Mouse (Mus musculus): ENCODE results near the gene 4931417E11Rik. TPM values are rescaled to one million over a fixed set of nuclear protein-coding genes. Genes with fewer than 3 reads are reported as not detected.

The 4931417E11Rik gene
- polyA plus RNA-seq (2015; fragmentation: Nextera tagmentation; extraction: Ambion mirVana): not detected in 2 replicates

- no peaks in the 10 kb centered on the region for H3K36me3 ChIP-seq
- no peaks in the 10 kb centered on the region for H3K4me1 ChIP-seq (replicated peaks)
These were observed at the start of gene 4931417E11Rik for GRCm38 (mm10) chr6:73469567-73469966. Gene 4931417E11Rik, minus strand, starts transcription at chr6:73469667.

GRCm38 (mm10) chr6:73517818-73518396 is 48.4 kb upstream of the 4931417E11Rik start:
- H3K27me3 ChIP-seq: no peaks in the 10 kb centered on the region
- DNase-seq (peak; percentile 9), ATAC-seq (ENCODE audit: low read depth) (no peak)
- WGBS (ENCODE audit: insufficient replicate concordance): 23% methylated on average over 14 of the region's 14 CpGs
- H3K4me1 ChIP-seq (replicated peaks): no peaks in the 10 kb centered on the region
- H3K4me2 ChIP-seq: no peak overlapping the region
- H3K4me3 ChIP-seq (replicated peaks): no peak overlapping the region
- H3K36me3 ChIP-seq: no peaks in the 10 kb centered on the region
- no peak overlapping the region for H3K9ac ChIP-seq
- no peak overlapping the region for H3K27ac ChIP-seq
- H3K9me3 ChIP-seq (replicated peaks): no peaks in the 10 kb centered on the region

More at GRCm38 (mm10) chr6:73469567-73469966, at the start of gene 4931417E11Rik:
- Histone ChIP-seq H3K9me3 (replicated peaks) (0 out of 2 replicates have a peak, but pooled peaks cover 4% of the 10 kb centered on the region), H3K27me3 (no peaks in the 10 kb centered on the region), H3K27ac (no peak within 1 kb of the TSS), H3K4me3 (replicated peaks) (no peak within 1 kb of the TSS), H3K9ac (no peak within 1 kb of the TSS), H3K4me2 (no peak within 1 kb of the TSS)
- ATAC-seq (ENCODE audit: low read depth) (no peak), DNase-seq (no peak)
- WGBS (ENCODE audit: insufficient replicate concordance): 71% methylated on average over 8 of the region's 8 CpGs

GRCm38 (mm10) chr6:73512907-73513306 is 43.4 kb upstream of the 4931417E11Rik start:
- DNase-seq: no peak
- no peaks in the 10 kb centered on the region for H3K4me1 ChIP-seq (replicated peaks)
- no peaks in the 10 kb centered on the region for H3K9me3 ChIP-seq (replicated peaks)
- H3K9ac ChIP-seq: no peak overlapping the region
- no peaks in the 10 kb centered on the region for H3K27me3 ChIP-seq
- WGBS (ENCODE audit: insufficient replicate concordance): 10% methylated on average over 1 of the region's 1 CpGs
- H3K4me3 ChIP-seq (replicated peaks): no peak overlapping the region
- no peak for ATAC-seq (ENCODE audit: low read depth)
- H3K4me2 ChIP-seq: no peak overlapping the region
- no peak overlapping the region for H3K27ac ChIP-seq
- no peaks in the 10 kb centered on the region for H3K36me3 ChIP-seq

- Histone ChIP-seq H3K9ac (no peak overlapping the region), H3K4me2 (no peak overlapping the region), H3K9me3 (replicated peaks) (no peaks in the 10 kb centered on the region), H3K27me3 (no peaks in the 10 kb centered on the region), H3K36me3 (no peaks in the 10 kb centered on the region), H3K27ac (no peak overlapping the region), H3K4me1 (replicated peaks) (no peaks in the 10 kb centered on the region), H3K4me3 (replicated peaks) (no peak overlapping the region)
- 73% methylated on average over 7 of the region's 7 CpGs for WGBS (ENCODE audit: insufficient replicate concordance)
- ATAC-seq (ENCODE audit: low read depth): no peak
- no peak for DNase-seq
These were observed 30.2 kb upstream of the 4931417E11Rik start for GRCm38 (mm10) chr6:73499631-73500030.

- H3K9ac ChIP-seq: no peak overlapping the region
- no peak overlapping the region for H3K4me2 ChIP-seq
- H3K9me3 ChIP-seq (replicated peaks): no peaks in the 10 kb centered on the region
- 51% methylated on average over 2 of the region's 2 CpGs for WGBS (ENCODE audit: insufficient replicate concordance)
- ATAC-seq (ENCODE audit: low read depth) (no peak), DNase-seq (no peak)
- H3K4me3 ChIP-seq (replicated peaks): no peak overlapping the region
- no peak overlapping the region for H3K27ac ChIP-seq
- H3K36me3 ChIP-seq: no peaks in the 10 kb centered on the region
- H3K27me3 ChIP-seq: no peaks in the 10 kb centered on the region
- H3K4me1 ChIP-seq (replicated peaks): no peaks in the 10 kb centered on the region
These were observed 27.9 kb upstream of the 4931417E11Rik start for GRCm38 (mm10) chr6:73497321-73497720.

- H3K9me3 ChIP-seq (replicated peaks): no peaks in the 10 kb centered on the region
- no peaks in the 10 kb centered on the region for H3K36me3 ChIP-seq
- no peaks in the 10 kb centered on the region for H3K27me3 ChIP-seq
- WGBS (ENCODE audit: insufficient replicate concordance): 64% methylated on average over 1 of the region's 1 CpGs
- H3K4me1 ChIP-seq (replicated peaks): no peaks in the 10 kb centered on the region
- no peak for ATAC-seq (ENCODE audit: low read depth)
- no peak overlapping the region for H3K9ac ChIP-seq
- H3K4me2 ChIP-seq: no peak overlapping the region
- H3K27ac ChIP-seq: no peak overlapping the region
- no peak for DNase-seq
- no peak overlapping the region for H3K4me3 ChIP-seq (replicated peaks)
These were observed 21.1 kb upstream of the 4931417E11Rik start for GRCm38 (mm10) chr6:73490524-73490923.

GRCm38 (mm10) chr6:73485616-73486015 is 16.1 kb upstream of the 4931417E11Rik start:
- no peaks in the 10 kb centered on the region for H3K4me1 ChIP-seq (replicated peaks)
- no peaks in the 10 kb centered on the region for H3K9me3 ChIP-seq (replicated peaks)
- no peak overlapping the region for H3K9ac ChIP-seq
- ATAC-seq (ENCODE audit: low read depth): no peak
- H3K27me3 ChIP-seq: no peaks in the 10 kb centered on the region
- H3K36me3 ChIP-seq: no peaks in the 10 kb centered on the region
- no peak overlapping the region for H3K27ac ChIP-seq
- no peak overlapping the region for H3K4me2 ChIP-seq
- no peak overlapping the region for H3K4me3 ChIP-seq (replicated peaks)
- 69% methylated on average over 3 of the region's 3 CpGs for WGBS (ENCODE audit: insufficient replicate concordance)
- no peak for DNase-seq

GRCm38 (mm10) chr6:73466084-73466483 is 3.4 kb downstream of the 4931417E11Rik start:
- Histone ChIP-seq H3K9me3 (replicated peaks) (0 out of 2 replicates have a peak, but pooled peaks cover 4% of the 10 kb centered on the region), H3K4me2 (no peak overlapping the region), H3K9ac (no peak overlapping the region), H3K4me3 (replicated peaks) (no peak overlapping the region), H3K27ac (no peak overlapping the region), H3K4me1 (replicated peaks) (no peaks in the 10 kb centered on the region), H3K36me3 (no peaks in the 10 kb centered on the region), H3K27me3 (no peaks in the 10 kb centered on the region)
- 44% methylated on average over 3 of the region's 3 CpGs for WGBS (ENCODE audit: insufficient replicate concordance)
- no peak for ATAC-seq (ENCODE audit: low read depth)
- no peak for DNase-seq

GRCm38 (mm10) chr6:73462543-73462942 is 6.9 kb downstream of the 4931417E11Rik start:
- 62% methylated on average over 5 of the region's 5 CpGs for WGBS (ENCODE audit: insufficient replicate concordance)
- no peak overlapping the region for H3K4me2 ChIP-seq
- no peak overlapping the region for H3K4me3 ChIP-seq (replicated peaks)
- no peaks in the 10 kb centered on the region for H3K4me1 ChIP-seq (replicated peaks)
- no peak overlapping the region for H3K27ac ChIP-seq
- no peak for DNase-seq
- no peak overlapping the region for H3K9ac ChIP-seq
- no peaks in the 10 kb centered on the region for H3K9me3 ChIP-seq (replicated peaks)
- no peaks in the 10 kb centered on the region for H3K36me3 ChIP-seq
- no peaks in the 10 kb centered on the region for H3K27me3 ChIP-seq
- no peak for ATAC-seq (ENCODE audit: low read depth)

GRCm38 (mm10) chr6:73433912-73434311 is 35.6 kb downstream of the 4931417E11Rik start:
- H3K27me3 ChIP-seq: no peaks in the 10 kb centered on the region
- no peak overlapping the region for H3K4me3 ChIP-seq (replicated peaks)
- no peak overlapping the region for H3K9ac ChIP-seq
- no peak for DNase-seq
- ATAC-seq (ENCODE audit: low read depth): no peak
- H3K36me3 ChIP-seq: no peaks in the 10 kb centered on the region
- H3K9me3 ChIP-seq (replicated peaks): 0 out of 2 replicates have a peak, but pooled peaks cover 3% of the 10 kb centered on the region
- H3K4me1 ChIP-seq (replicated peaks): no peaks in the 10 kb centered on the region
- H3K27ac ChIP-seq: no peak overlapping the region
- 31% methylated on average over 3 of the region's 3 CpGs for WGBS (ENCODE audit: insufficient replicate concordance)
- no peak overlapping the region for H3K4me2 ChIP-seq

- DNase-seq: no peak
These were observed 40.7 kb downstream of the 4931417E11Rik start for GRCm38 (mm10) chr6:73428618-73429336.

More at GRCm38 (mm10) chr6:73428618-73429336, 40.7 kb downstream of the 4931417E11Rik start:
- H3K9ac ChIP-seq: no peak overlapping the region
- H3K36me3 ChIP-seq: no peaks in the 10 kb centered on the region
- 51% methylated on average over 14 of the region's 14 CpGs for WGBS (ENCODE audit: insufficient replicate concordance)
- H3K4me3 ChIP-seq (replicated peaks): no peak overlapping the region
- ATAC-seq (ENCODE audit: low read depth): no peak
- H3K27me3 ChIP-seq: no peaks in the 10 kb centered on the region
- no peaks in the 10 kb centered on the region for H3K4me1 ChIP-seq (replicated peaks)
- 0 out of 2 replicates have a peak, but pooled peaks cover 3% of the 10 kb centered on the region for H3K9me3 ChIP-seq (replicated peaks)
- no peak overlapping the region for H3K4me2 ChIP-seq
- H3K27ac ChIP-seq: no peak overlapping the region

All from liver, embryonic 13.5 days (tissue).